Mouse (Mus musculus) ES-Bruce4 (cell line): Measurements from ENCODE around the gene Brd3.

Experiments used
- CTCF ChIP-seq: IDR thresholded peaks from one replicate; pipeline ENCODE4 v1.8.1; 2011; ENCODE audit warnings: low read depth, low read length
- POLR2A ChIP-seq: IDR thresholded peaks from one replicate; pipeline ENCODE4 v1.8.1; 2011; ENCODE audit warnings: low read length; ENCODE audit not compliant: insufficient read depth

DNA sequence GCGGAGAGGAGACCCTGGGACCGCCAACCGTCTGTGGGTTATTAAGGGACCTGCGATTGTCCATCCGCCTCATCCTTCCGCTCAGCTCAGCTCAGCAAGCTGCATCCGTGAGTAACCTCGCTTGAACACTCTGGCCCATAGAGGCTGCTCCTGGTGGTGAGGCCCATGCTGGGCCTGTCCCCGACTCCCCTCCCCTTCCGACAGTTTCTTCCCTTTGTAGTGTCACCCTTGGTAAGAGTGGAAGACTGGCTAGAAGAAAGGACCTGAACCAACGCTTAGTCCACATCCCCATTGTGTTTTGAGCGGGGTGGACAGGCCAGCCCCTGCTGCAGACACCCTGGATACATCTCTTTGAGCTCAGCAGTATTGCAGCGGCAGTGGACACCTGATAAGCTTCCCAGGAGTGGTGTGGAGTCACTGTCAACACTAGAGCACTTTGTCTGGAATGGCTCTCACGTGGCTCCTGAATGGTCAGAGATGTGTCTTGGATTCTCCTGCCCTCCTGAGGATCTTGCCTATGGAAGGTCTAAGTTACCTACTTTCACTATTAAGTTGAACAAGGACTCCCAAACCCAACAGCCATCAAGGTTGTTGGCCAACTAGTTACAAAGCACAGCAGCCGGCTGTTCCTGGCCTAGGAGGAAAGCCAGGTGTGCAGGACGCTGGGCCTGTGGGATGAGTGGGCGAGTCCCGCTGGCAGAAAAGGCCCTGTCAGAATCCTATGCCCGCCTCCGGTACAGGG lies 64.6 kb downstream of the Brd3 start:
- TF ChIP-seq CTCF (no peak), POLR2A (no peak)
